Mouse (Mus musculus) layer of hippocampus, adult 18-20 months (tissue): Measurements from ENCODE around the gene Eif5a. TPM values are rescaled to one million over a fixed set of nuclear protein-coding genes. Genes with fewer than 3 reads are reported as not detected.
A peak's percentile ranks its signal among the peaks of the same experiment; 100 is the strongest.
"Not testable (repeated sequence)": the region's sequence is repeated elsewhere in the genome, so short reads cannot be mapped to it uniquely, and the experiment has no call there.

Source experiments
- DNase-seq, 2 experiments: peaks; one replicate each; pipeline ENCODE4 v3.0.0; 2022; ENCODE audit warnings: low spot score in 2 of 2
- long read RNA-seq: library from polyadenylated mRNA; stranded (forward); transcript quantifications from one replicate; pipeline ENCODE4 v2.0.0, GENCODE M21; 2021
- total RNA-seq, 2 experiments: library from RNA; stranded (reverse); gene quantifications; 2 replicates each; pipeline ENCODE4 v1.2.3; 2021

The Eif5a gene
- 100 to 1,000 TPM; 438 to 463 TPM for total RNA-seq
- long read RNA-seq, transcript Eif5a-208 (7 exons, 1,353 nt) = minor isoform, 8 of 363 reads
- long read RNA-seq, transcript Eif5a-209 (6 exons, 1,259 nt) = minor isoform, 16 of 363 reads
- long read RNA-seq, transcript Eif5a-201 (7 exons, 1,437 nt) = minor isoform, 27 of 363 reads
- long read RNA-seq, transcript Eif5a-210 (6 exons, 1,343 nt) = major isoform, 288 of 363 reads
- long read RNA-seq, partial matches to known transcripts = 4 of 363 reads
- long read RNA-seq, other reads (novel, unspliced or antisense) = 16 of 363 reads

DNA sequence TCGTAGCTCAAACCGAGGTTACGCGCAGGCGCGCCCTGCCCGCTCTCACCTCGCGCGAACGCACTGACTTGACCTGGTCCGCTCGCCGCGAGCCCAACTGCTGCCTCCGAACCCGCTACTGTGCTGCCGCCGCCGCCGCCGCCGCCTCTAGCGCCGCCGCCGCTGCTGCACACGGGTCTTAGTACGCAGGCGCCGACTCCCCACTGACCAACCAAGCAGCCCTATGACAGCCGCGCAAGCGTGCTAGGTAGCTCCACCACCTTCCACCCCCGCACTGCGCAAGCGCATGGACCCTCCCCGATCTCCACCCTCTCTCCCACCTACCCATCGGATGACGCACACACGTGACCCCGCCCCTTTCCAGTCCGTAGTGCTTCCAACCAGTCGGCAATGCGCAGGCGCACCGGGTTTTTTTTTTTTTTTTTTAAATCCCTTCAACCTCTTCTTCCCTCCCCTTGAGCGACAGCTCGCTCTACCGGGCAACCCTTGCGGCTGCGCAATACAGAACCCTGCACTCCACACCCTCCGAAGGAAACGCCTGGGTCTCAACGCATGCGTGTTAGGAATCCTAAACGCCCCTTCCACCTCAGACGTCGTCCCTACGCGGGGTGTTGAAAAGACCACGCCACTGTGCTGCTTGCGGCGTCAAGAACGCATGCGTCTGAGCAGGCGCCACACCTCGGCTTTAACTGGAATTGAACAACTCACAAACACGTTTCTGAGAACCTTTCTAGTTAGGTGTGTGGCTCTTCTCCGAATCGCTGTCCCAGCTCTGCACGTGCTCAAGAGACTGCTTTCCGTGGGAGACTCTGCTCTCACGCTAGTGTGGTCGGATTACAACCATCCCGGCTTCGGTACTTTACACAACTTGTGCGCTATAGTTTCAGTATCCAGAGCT lies at the start of gene Eif5a:
Gene Eif5a, minus strand, starts transcription at position 845 of the 898 bp plus-strand sequence.
- DNase-seq = peak; percentile 100

DNA sequence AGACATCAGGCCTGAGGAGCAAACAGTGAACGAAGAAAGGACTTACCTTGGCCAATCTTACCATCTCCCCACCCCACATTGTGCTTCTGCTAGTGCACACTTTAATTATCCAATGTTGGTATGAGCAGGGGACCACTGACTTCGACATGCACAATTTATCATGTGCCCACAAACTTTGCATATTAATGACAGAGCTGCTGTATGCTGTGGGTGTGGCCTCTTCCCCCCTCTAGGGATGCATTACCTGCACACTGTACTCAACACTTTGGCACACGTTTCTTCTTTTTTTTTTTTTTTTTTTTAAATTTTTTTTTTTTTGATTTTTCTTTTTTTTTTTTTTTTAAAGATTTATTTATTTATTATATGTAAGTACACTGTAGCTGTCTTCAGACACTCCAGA lies 49.0 kb upstream of the Eif5a start:
- no peak for DNase-seq

DNA sequence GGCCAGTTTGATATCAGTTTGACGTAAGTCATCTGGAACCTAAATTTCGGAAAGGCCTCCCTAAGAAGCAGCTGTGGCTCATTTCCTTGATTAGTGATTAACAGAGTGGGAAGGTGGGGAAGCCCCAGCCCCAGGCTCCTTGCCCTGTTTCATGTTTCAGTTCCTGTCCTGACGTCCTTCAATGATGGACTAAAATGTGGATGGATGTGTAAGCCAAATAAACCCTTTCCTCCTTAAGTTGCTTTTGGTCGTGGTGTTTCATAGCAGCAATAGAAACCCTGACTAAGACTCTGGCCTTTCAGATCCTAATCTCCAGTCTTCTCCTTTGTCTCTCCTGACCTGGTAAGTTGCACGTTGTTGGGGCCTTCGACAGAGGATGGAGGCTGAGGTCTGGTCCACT lies 48.5 kb upstream of the Eif5a start:
- DNase-seq = no peak

DNA sequence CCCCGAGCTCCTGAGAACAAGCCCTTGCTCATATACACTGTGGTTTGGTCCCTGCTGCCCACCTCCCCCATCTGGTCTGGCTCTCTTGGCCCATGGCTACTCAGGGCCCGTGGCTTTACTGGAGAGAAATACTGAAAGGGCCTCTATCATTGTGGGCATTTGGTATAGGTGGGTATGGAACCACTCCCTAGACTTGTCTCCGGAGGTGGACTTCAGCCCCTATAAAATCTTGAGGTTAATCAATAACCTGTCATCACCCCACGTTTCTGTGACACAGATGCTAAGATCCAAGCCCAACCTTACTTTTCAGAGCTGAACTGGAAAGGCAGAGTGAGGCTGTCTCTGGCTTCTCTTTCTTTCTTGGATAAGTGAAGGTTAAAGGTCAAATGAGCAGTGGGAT lies 47.0 kb upstream of the Eif5a start:
- no peak for DNase-seq

DNA sequence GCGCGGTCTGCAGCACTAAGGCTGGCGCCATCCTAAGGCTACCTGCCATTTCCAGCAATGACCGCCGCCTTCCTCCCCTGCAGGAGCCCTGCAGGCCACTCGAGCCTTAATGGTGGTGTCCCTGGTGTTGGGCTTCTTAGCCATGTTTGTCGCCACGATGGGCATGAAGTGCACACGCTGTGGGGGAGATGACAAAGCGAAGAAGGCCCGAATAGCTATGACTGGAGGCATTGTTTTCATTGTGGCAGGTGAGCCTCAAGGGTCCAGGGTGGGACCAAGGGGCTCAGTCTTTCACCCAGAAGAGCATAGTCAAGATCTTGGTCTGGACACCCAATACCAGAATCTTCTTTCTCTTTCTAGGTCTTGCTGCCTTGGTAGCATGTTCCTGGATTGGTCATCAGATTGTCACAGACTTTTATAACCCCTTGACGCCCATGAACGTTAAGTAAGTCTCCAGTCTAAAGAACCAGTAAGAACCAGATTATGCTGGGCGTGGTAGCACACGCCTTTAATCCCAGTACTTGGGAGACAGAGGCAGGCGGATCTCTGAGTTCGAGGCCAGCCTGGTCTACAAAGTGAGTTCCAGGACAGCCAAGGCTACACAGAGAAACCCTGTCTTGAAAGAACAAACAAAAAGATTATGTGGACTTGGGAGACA lies 45.2 kb upstream of the Eif5a start:
- no peak for DNase-seq

DNA sequence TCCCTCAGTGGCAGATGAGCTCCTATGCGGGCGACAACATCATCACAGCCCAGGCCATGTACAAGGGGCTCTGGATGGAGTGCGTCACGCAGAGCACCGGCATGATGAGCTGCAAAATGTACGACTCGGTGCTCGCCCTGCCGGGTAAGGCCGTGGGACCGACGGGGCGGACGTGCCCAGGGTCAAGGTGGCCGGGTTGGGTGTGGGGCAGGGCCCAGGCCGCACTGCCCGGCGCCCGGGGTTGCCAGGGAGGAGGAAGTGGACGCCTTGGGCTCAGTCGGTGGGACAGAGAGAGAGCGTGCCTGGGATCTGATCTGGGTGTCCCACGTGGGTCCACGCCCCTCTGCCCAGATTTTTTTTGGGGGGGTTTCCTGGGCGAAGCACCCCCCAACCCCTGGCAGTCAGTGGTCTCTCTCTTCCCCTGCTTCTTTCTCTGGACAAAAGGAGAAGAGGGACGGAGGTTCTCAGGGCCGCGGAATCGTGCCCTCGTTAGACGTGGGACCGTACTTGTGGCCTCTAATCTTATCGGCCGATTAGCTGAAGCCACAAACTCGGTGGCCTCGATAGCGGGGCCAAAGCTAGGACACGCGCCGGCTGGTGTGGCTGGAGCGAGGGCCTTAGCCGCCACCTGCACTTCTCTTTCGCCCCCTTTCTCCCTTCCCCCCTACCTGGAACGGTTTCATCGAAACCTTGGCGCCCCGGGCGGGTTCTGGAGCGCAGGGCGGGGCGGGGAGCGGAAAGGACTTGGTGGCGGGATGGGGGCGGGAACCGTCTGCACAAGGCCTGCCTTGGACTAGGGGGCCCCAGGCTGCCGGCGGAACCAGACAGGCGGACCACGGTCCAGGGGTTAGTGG lies 44.5 kb upstream of the Eif5a start:
- DNase-seq = no peak

DNA sequence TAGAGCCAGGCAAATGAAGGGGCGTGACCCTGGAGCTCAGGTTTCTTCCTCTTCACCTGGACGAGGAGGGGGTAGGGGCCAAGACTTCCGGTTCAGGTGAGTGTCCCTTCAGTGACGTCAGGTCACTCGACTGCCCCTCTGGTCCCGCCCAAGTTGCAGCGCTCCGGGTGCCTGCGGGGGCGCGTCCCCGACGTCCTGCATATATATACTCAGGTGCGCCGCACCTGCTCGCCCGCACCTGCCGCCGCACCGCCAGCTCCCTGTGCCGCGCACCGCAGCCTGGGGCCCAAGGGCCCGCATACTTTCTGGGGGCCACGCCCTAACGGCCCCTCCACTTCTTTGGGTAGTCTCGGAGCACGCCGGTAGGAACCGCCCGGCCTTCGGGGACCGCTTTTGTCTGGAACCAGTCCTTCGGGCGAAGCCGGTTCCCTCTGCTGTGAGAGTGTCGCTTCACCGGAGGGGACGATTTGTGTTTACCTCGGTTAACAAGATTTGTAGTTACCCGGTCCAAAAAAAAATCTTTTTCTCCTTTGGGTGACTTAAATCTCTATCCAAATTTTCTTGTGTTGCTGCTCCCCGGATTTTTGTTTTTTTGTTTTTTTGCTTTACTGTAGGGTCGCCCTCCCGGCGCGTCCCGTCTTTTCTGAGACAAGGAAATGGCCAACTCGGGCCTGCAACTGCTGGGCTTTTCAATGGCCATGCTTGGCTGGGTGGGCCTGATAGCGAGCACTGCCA lies 43.7 kb upstream of the Eif5a start:
- DNase-seq = no peak

DNA sequence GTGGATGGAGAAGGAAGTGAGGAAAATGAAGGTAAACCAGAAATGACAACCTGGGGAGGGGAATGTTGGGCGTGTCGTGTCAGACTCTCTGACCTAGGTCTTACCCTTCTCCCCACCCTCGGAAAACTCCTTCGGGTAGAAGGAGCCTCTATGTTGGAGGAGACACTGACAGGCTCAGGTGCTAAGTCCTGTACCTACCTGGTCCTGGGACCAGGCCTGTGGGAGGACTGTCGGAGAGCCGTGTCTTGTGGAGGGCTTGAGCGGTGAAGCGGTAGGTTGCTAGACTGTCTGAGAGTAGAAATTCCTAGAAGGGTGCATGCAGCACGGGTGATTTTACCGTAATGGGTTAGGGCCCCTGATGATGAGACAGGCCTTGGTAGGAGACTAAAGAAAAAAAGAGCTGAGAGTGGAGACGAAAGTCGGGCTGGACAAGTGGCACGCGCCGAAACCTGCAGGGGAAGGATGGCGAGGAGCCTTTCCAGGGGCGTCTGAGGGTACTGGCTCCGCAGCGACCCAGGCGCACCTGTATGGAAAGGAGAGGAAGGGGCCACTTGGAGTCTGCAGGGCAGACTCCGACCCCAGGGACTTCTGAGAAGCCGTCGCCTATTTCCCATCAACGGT lies 43.0 kb upstream of the Eif5a start, which contains the start of gene Cldn7:
Gene Cldn7, plus strand, starts transcription at position 130 of the 621 bp plus-strand sequence.
- DNase-seq = no peak

DNA sequence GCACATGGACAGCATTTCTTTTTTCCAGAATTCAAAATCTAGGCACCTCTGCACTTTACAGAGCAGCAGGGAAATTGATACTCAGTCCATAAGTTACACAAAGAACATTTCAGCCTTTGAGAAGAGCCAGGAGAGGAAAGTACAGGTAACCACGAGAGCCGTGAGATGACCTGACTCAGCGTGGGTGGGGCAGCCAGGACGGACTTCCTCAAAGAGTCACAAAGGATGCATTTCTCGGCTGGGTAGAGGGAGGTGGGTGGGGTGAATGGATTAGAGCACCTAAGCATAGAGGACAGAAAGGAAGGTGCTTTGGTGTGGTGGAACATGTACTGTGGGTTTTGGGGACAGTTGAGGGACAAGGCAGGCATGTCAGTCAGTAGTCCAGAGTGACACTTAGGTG lies 40.1 kb upstream of the Eif5a start:
- no peak for DNase-seq

DNA sequence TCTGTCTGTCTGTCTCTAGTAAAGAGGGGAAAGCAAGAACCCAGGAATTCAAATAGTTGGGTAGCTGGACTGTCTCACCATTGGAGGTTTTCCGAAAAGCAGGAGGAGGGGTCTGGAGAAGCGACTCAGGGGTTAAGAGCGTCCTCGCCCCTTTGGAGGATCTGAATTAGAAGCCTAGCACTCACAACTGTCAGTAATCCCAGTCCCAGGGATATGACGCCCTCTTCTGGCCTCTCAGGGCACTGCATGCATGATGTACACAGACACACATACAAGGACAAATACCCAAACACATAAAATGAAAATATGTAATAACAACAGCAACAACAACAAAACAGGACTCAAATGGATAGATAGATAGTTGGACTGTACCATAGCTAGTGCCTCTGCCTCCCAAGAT lies 38.9 kb upstream of the Eif5a start:
- no peak for DNase-seq

DNA sequence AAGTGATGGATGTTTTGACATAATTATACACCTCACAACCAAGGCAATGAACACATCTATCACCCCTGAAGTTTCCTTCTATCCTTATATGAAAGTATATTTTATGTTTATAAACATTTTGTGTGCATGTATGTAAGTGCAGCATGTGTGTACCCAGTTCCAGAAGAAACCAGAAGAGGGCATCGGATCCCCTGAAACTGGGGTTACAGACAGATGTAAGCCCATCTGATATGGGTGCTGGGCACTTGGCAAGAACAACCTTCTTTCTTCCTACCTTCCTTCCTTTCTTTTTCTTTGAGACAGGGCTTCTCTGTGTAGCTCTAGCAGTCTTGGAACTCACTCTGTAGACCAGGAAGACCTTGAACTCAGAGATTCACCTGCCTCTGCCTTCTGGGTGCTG lies 34.5 kb upstream of the Eif5a start:
- no peak for DNase-seq

DNA sequence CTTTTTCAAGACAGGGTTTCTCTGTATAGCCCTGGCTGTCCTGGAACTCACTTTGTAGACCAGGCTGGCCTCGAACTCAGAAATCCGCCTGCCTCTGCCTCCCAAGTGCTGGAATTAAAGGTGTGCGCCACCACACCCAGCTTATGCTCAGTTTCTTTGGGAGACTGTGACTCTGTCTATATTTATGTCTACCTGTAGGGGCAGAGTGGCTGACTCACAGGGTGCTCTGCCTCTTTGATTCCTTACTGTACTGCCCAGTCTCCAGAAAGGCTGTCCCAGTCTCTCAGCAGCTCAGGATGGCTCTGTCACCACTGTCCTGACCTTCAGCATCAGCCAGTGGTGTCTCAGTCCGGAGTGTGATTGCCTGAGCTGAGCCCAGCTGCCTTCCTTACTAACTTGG lies 33.9 kb upstream of the Eif5a start:
- not testable (repeated sequence) for DNase-seq

DNA sequence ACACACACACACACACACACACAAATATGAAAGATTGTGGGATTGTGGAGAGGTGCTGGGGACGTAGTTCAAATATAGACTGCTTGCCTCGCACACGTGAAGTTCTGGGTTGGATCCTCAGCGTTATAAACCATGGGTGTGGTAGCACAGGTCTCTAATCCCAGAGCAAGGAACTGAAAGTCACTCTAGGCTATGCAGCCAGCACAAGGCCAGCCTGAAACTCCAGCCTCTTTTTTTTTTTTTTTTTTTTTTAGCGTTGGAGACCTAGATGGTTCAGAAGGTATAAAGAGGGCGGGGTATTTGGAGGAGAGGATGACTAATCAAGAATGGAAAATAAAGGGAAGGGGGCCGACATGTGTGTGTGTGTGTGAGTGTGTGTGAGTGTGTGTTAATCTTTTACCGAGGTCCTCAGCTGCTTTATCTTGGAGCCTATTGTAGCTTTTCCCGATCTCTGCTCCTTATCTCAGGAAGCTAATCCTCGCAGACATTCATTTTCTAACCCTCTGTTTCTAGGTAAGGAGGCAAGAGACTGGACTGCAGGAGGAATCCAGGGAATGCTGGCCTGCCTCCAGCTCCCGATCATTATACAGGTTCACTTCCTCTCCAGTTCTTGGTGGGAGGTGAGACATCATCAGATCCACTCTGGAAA lies 31.6 kb upstream of the Eif5a start:
- no peak for DNase-seq

DNA sequence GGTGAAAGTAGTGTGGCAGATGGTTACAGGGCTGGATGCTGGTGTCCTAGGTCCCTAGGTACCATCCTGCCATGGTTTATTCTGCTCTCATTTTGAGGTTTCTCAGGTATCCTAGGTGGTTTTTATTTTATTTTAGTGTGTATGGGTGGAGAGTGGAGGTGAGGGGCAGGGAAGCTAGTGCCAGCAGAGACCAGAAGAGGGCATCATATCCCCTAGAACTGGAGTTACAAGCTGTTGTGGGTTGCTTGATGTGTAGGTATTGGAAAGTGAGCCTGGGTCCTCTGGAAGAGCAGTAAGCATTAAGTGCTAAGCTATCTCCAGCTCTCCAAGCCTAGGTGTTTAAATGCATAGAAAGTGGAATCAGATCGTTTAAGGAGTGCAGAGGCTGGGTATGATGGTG lies 30.5 kb upstream of the Eif5a start:
- DNase-seq = no peak

DNA sequence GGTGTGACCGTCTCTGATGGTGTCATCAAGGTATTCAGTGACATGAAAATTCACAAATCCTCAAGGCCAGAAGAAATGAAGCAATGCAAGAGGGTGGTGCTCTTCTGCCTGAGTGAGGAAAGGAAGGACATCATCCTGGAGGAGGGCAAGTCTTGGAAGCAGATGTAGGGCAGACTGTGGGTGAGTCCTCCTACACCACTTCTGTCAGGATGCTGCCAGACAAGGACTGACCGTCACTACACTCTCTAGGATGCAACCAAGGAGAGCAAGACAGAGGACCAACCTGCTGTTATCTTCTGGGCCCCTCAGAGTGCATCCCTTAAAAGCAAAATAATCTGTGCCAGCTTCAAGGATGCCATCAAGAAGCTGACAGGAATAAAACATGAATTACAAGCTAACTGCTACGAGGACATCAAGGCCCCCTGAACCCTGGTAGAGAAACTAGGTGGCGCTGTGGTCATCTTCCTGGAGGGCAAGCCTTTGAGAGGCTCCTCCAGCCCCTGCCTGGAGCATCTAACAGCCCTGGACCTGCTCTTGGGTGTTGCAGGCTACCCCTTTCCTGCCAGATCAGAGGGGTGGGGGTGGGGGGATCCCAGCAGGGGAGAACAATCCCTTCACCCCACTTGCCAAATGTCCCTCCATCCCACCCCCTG lies 29.2 kb upstream of the Eif5a start:
- DNase-seq = no peak

DNA sequence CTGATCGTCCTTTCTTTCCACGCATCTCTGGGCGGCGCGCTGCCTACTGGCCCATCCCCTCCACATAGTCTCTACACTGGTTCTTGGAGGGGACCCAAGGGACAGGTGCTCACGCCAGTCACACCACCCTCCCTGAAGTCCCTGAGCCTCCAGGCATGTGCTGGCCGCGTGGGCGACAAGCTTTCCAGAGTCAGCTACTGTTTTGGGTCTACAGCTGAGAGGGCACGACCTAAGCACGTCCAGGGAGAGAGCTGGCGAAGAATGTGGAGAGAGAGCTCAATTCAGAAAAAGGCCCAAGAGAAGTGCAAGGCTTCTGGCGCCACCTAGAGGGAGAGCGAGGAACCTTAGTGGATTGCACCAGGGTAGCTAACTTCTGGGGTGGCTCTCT lies 27.0 kb upstream of the Eif5a start:
- peak; percentile 34 to 80 for DNase-seq

DNA sequence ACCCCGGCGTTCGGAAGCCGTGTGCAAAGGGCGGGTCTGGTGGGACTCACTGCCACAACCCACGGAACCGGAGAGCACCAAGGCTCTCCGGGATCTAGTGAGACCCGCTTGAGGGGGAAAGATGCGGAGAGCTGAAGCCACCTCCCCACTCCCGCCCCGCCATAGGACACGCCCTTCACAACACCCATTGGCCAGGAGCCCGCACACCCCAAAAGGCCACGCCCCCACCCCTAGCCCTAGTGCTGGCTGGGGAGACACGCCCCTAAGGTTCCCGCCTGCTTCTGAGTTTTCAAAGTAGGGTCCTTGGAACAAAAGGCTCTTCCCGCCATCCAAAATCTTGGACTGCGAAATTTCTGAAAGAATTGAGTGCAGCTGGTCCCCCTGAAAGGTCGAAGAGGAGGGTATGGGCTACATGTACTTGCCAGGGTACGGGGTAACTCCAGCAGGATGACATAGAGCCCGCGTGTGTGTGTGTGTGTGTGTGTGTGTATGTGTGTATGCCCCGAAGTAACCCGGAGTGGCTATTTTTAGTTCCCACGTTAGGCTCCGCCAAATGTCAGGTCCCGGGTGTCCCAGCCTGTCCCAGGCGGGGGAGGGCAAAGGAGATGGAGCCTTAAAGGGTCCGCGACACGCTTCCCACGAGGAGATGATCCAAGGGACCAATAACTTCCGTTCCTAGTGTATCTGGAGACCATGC lies 26.5 kb upstream of the Eif5a start, which contains the start of gene Slc2a4:
Gene Slc2a4, minus strand, starts transcription at position 123 of the 697 bp plus-strand sequence.
- peak in 1 of 2 experiments; percentile 38 for DNase-seq
